ENCODE assay signal across 19 mouse cellular contexts in genomic region chr3:129471332-129471731, GRCm38 (mm10).
DNase-seq lines count a peak whose midpoint lies in the region; ATAC-seq and TF ChIP-seq lines count a peak whose summit lies in the region.
"Had no signal": no experiment of that assay in that cellular context is flagged by ENCODE, and none has a peak within 500 bp of the region (broad histone marks: within the 10 kb centered on the region; RNA-seq: fewer than 3 reads in every experiment).

No protein-coding gene starts in this region.

- H3K4me3 ChIP-seq in liver, adult 2 months (ENCODE audit: insufficient read depth, low read depth, low read length): no peak overlapping the region
- no peak overlapping the region for H3K4me3 ChIP-seq in liver, embryonic 11.5 days (ENCODE audit: low read depth, low read length)
- H3K4me3 ChIP-seq in liver, embryonic 15.5 days (replicated peaks): no peak overlapping the region
- H3K4me3 ChIP-seq in liver, postnatal 0 days (ENCODE audit: low read depth, low read length): no peak overlapping the region
- H3K4me3 ChIP-seq in midbrain, embryonic 16.5 days (ENCODE audit: low read depth, low read length): no peak overlapping the region
- H3K4me3 ChIP-seq: embryonic facial prominence, embryonic 10.5 days; embryonic facial prominence, embryonic 12.5 days; forebrain, embryonic 13.5 days; forebrain, embryonic 15.5 days had no signal

- TF ChIP-seq CTCF in liver, adult 2 months (IDR thresholded peaks at IDR 0.05; ENCODE audit: low read depth, low read length): no peak
- TF ChIP-seq CTCF in liver, postnatal 0 days (IDR thresholded peaks at IDR 0.05; ENCODE audit: low read depth): no peak

- no peak overlapping the region for H3K4me2 ChIP-seq in liver, embryonic 11.5 days
- H3K4me2 ChIP-seq in liver, embryonic 15.5 days: no peak overlapping the region
- peak overlapping the region; percentile 15; the same call in 1 of the 2 replicates for H3K4me2 ChIP-seq in liver, postnatal 0 days (ENCODE audit: low read depth, low read length)
- H3K4me2 ChIP-seq in midbrain, embryonic 16.5 days (ENCODE audit: low read length): no peak overlapping the region
- H3K4me2 ChIP-seq: embryonic facial prominence, embryonic 12.5 days; forebrain, embryonic 13.5 days; forebrain, embryonic 15.5 days had no signal

- TF ChIP-seq EP300 in liver, postnatal 0 days (IDR thresholded peaks at IDR 0.05; ENCODE audit: low read depth): no peak

- no peaks in the 10 kb centered on the region for H3K27me3 ChIP-seq in liver, adult 2 months (ENCODE audit: control insufficient read depth, insufficient read depth, low read length)
- H3K27me3 ChIP-seq in liver, embryonic 11.5 days (replicated peaks; ENCODE audit: control insufficient read depth, insufficient read depth, low read length): no peaks in the 10 kb centered on the region
- no peaks in the 10 kb centered on the region for H3K27me3 ChIP-seq in liver, embryonic 15.5 days
- no peaks in the 10 kb centered on the region for H3K27me3 ChIP-seq in liver, postnatal 0 days (ENCODE audit: insufficient read depth, low read length)
- H3K27me3 ChIP-seq in midbrain, embryonic 16.5 days (ENCODE audit: control insufficient read depth, insufficient read depth, low read depth, low read length): no peaks in the 10 kb centered on the region
- H3K27me3 ChIP-seq: embryonic facial prominence, embryonic 12.5 days; forebrain, embryonic 13.5 days; forebrain, embryonic 15.5 days had no signal

- no peak overlapping the region for H3K9ac ChIP-seq in liver, adult 2 months (ENCODE audit: low read depth, low read length)
- no peak overlapping the region for H3K9ac ChIP-seq in liver, embryonic 11.5 days (ENCODE audit: low read depth, low read length)
- no peak overlapping the region for H3K9ac ChIP-seq in liver, embryonic 15.5 days
- H3K9ac ChIP-seq in liver, postnatal 0 days (replicated peaks): no peak overlapping the region
- no peak overlapping the region for H3K9ac ChIP-seq in midbrain, embryonic 16.5 days (ENCODE audit: low read depth, low read length)
- H3K9ac ChIP-seq: embryonic facial prominence, embryonic 12.5 days; forebrain, embryonic 13.5 days; forebrain, embryonic 15.5 days had no signal

- WGBS in liver, adult 2 months: 3% methylated on average over 1 of the region's 1 CpGs
- 48% methylated on average over 1 of the region's 1 CpGs for WGBS in liver, embryonic 11.5 days
- 37% methylated on average over 1 of the region's 1 CpGs for WGBS in liver, embryonic 15.5 days (ENCODE audit: insufficient replicate concordance)
- WGBS in liver, postnatal 0 days (ENCODE audit: insufficient replicate concordance): 36% methylated on average over 1 of the region's 1 CpGs
- WGBS in midbrain, embryonic 16.5 days: 93% methylated on average over 1 of the region's 1 CpGs

- ATAC-seq in liver, embryonic 11.5 days (replicated peaks; ENCODE audit: low FRiP score): no peak
- peak; percentile 51; the same call in 1 of the 2 replicates for ATAC-seq in liver, embryonic 15.5 days (ENCODE audit: insufficient read depth)
- ATAC-seq in liver, postnatal 0 days: peak; percentile 72
- no peak for ATAC-seq in midbrain, embryonic 16.5 days
- ATAC-seq: forebrain, embryonic 13.5 days; forebrain, embryonic 15.5 days had no signal

- TF ChIP-seq POLR2A in liver, adult 2 months (IDR thresholded peaks at IDR 0.05; ENCODE audit: extremely low read depth, insufficient read depth, low read length): no peak

- no peaks in the 10 kb centered on the region for H3K79me2 ChIP-seq in liver, adult 2 months (ENCODE audit: control insufficient read depth, insufficient read depth, low read length)

- H3K9me3 ChIP-seq in liver, embryonic 11.5 days (ENCODE audit: control insufficient read depth, low read length): no peaks in the 10 kb centered on the region
- H3K9me3 ChIP-seq in liver, embryonic 15.5 days (replicated peaks): no peaks in the 10 kb centered on the region
- H3K9me3 ChIP-seq in liver, postnatal 0 days (ENCODE audit: low read length): 0 out of 2 replicates have a peak, but pooled peaks cover 2% of the 10 kb centered on the region
- no peaks in the 10 kb centered on the region for H3K9me3 ChIP-seq in midbrain, embryonic 16.5 days (replicated peaks; ENCODE audit: control insufficient read depth, low read length, poor library complexity, severe bottlenecking)
- H3K9me3 ChIP-seq: embryonic facial prominence, embryonic 10.5 days; embryonic facial prominence, embryonic 12.5 days; forebrain, embryonic 13.5 days; forebrain, embryonic 15.5 days had no signal

- H3K27ac ChIP-seq in liver, adult 2 months (replicated peaks; ENCODE audit: insufficient read depth, low read depth, low read length): peak overlapping the region; percentile 90
- H3K27ac ChIP-seq in liver, embryonic 11.5 days (ENCODE audit: low read depth, low read length): no peak overlapping the region
- no peak overlapping the region for H3K27ac ChIP-seq in liver, embryonic 15.5 days (replicated peaks)
- peak overlapping the region; percentile 52 for H3K27ac ChIP-seq in liver, postnatal 0 days (ENCODE audit: low read depth)
- H3K27ac ChIP-seq in midbrain, embryonic 16.5 days (ENCODE audit: low read length): no peak overlapping the region
- H3K27ac ChIP-seq: embryonic facial prominence, embryonic 10.5 days; embryonic facial prominence, embryonic 12.5 days; forebrain, embryonic 13.5 days; forebrain, embryonic 15.5 days had no signal

- peak; percentile 90 for DNase-seq in liver, adult 2 months (ENCODE audit: extremely low read depth, low read depth, low spot score)
- no peak for DNase-seq in liver, embryonic 11.5 days (ENCODE audit: low spot score)
- no peak for DNase-seq in liver
- DNase-seq in liver, postnatal 0 days: no peak
- DNase-seq in adrenal gland, postnatal 10 days: no peak
- DNase-seq: adrenal gland, adult 2 months; adrenal gland, postnatal 14 days; adrenal gland, postnatal 36 days; cerebellum, adult 11-12 months; cerebellum, adult 2 months; cerebellum, adult 9-10 months; cerebellum, postnatal 10 days; cerebellum, postnatal 25 days had no signal

- no peaks in the 10 kb centered on the region for H3K36me3 ChIP-seq in liver, adult 2 months (ENCODE audit: control insufficient read depth, insufficient read depth, low read length)
- no peaks in the 10 kb centered on the region for H3K36me3 ChIP-seq in liver, embryonic 11.5 days (ENCODE audit: control insufficient read depth, insufficient read depth, low read length)
- H3K36me3 ChIP-seq in liver, embryonic 15.5 days (replicated peaks): no peaks in the 10 kb centered on the region
- H3K36me3 ChIP-seq in liver, postnatal 0 days (replicated peaks; ENCODE audit: insufficient read depth, low read length): no peaks in the 10 kb centered on the region
- H3K36me3 ChIP-seq in midbrain, embryonic 16.5 days (ENCODE audit: control insufficient read depth, insufficient read depth, low read length): no peaks in the 10 kb centered on the region
- H3K36me3 ChIP-seq: embryonic facial prominence, embryonic 10.5 days; embryonic facial prominence, embryonic 12.5 days; forebrain, embryonic 15.5 days had no signal

- peaks cover 4% of the 10 kb centered on the region for H3K4me1 ChIP-seq in liver, adult 2 months (ENCODE audit: control insufficient read depth, insufficient read depth, low read length)
- no peaks in the 10 kb centered on the region for H3K4me1 ChIP-seq in liver, embryonic 11.5 days (replicated peaks; ENCODE audit: control insufficient read depth, insufficient read depth, low read length)
- H3K4me1 ChIP-seq in liver, embryonic 15.5 days (replicated peaks): 0 out of 2 replicates have a peak, but pooled peaks cover 3% of the 10 kb centered on the region
- no peaks in the 10 kb centered on the region for H3K4me1 ChIP-seq in liver, postnatal 0 days (ENCODE audit: insufficient read depth)
- no peaks in the 10 kb centered on the region for H3K4me1 ChIP-seq in midbrain, embryonic 16.5 days (ENCODE audit: control insufficient read depth, insufficient read depth, low read length)
- H3K4me1 ChIP-seq: embryonic facial prominence, embryonic 10.5 days; embryonic facial prominence, embryonic 12.5 days; forebrain, embryonic 13.5 days; forebrain, embryonic 15.5 days had no signal

Comparison
In these comparisons a context has a peak if more than half of its experiments do, and no peak if none do; other contexts are left out.
1. H3K27ac ChIP-seq: peak in liver, adult 2 months (single experiment) and liver, postnatal 0 days (single experiment); none in liver, embryonic 11.5 days (single experiment), liver, embryonic 15.5 days (single experiment) and midbrain, embryonic 16.5 days (single experiment).
2. ATAC-seq: peak in liver, embryonic 15.5 days (single experiment) and liver, postnatal 0 days (single experiment); none in liver, embryonic 11.5 days (single experiment) and midbrain, embryonic 16.5 days (single experiment).